Mouse (Mus musculus): ENCODE measurements around the gene Myl6. TPM values are rescaled to one million over a fixed set of nuclear protein-coding genes. Genes with fewer than 3 reads are reported as not detected.
"Not testable (repeated sequence)": the region's sequence is repeated elsewhere in the genome, so short reads cannot be mapped to it uniquely, and the experiment has no call there.

Myl6 gene
- total RNA-seq, 2 experiments from 2014 or later, result 616 to 641 TPM

GRCm38 (mm10) chr10:128511761-128512160, 17.8 kb upstream of the Myl6 start:
- no peak for DNase-seq (ENCODE audit: low spot score in 2 of 2)
- intact Hi-C loops (cut with DNase I), result no loop called here

- intact Hi-C loops (cut with DNase I), result no loop called here
Measured at GRCm38 (mm10) chr10:128511189-128511588, 17.2 kb upstream of the Myl6 start.

GRCm38 (mm10) chr10:128510301-128510700, 16.4 kb upstream of the Myl6 start:
- DNase-seq (ENCODE audit: low spot score in 2 of 2), result no peak
- intact Hi-C loops (cut with DNase I), result no loop called here

More at GRCm38 (mm10) chr10:128511189-128511588, 17.2 kb upstream of the Myl6 start:
- no peak for DNase-seq (ENCODE audit: low spot score in 2 of 2)

GRCm38 (mm10) chr10:128509831-128510230, 15.9 kb upstream of the Myl6 start:
- intact Hi-C loops (cut with DNase I), result no loop called here
- DNase-seq (ENCODE audit: low spot score in 2 of 2), result no peak

GRCm38 (mm10) chr10:128509203-128509602, 15.3 kb upstream of the Myl6 start:
- intact Hi-C loops (cut with DNase I), result no loop called here
- no peak for DNase-seq (ENCODE audit: low spot score in 2 of 2)

GRCm38 (mm10) chr10:128508260-128508659, 14.3 kb upstream of the Myl6 start:
- intact Hi-C loops (cut with DNase I), result no loop called here
- no peak for DNase-seq (ENCODE audit: low spot score in 2 of 2)

GRCm38 (mm10) chr10:128505974-128506373, 12.0 kb upstream of the Myl6 start:
- intact Hi-C loops (cut with DNase I), result no loop called here
- no peak for DNase-seq (ENCODE audit: low spot score in 2 of 2)

GRCm38 (mm10) chr10:128505371-128505667, 11.4 kb upstream of the Myl6 start:
- intact Hi-C loops (cut with DNase I); DNase-seq (ENCODE audit: low spot score in 2 of 2): not testable (repeated sequence)

- DNase-seq (ENCODE audit: low spot score in 2 of 2), result no peak
- intact Hi-C loops (cut with DNase I), result no loop called here
Measured at GRCm38 (mm10) chr10:128504641-128505370, 10.9 kb upstream of the Myl6 start.

GRCm38 (mm10) chr10:128504012-128504411, 10.1 kb upstream of the Myl6 start:
- intact Hi-C loops (cut with DNase I), result no loop called here
- DNase-seq (ENCODE audit: low spot score in 2 of 2), result no peak

GRCm38 (mm10) chr10:128503532-128503931, 9.6 kb upstream of the Myl6 start:
- no peak for DNase-seq (ENCODE audit: low spot score in 2 of 2)
- intact Hi-C loops (cut with DNase I), result no loop called here

GRCm38 (mm10) chr10:128502341-128502740, 8.4 kb upstream of the Myl6 start:
- DNase-seq (ENCODE audit: low spot score in 2 of 2), result no peak
- intact Hi-C loops (cut with DNase I), result no loop called here

- peak; percentile 60 to 70 for DNase-seq (ENCODE audit: low spot score in 2 of 2)
- intact Hi-C loops (cut with DNase I), result loop anchor here (2.0 kb wide), 1 partner anchor 26 kb away; the partner anchor contains the start of gene Esyt1
Measured at GRCm38 (mm10) chr10:128499116-128499671, 5.2 kb upstream of the Myl6 start.

GRCm38 (mm10) chr10:128498590-128498989, 4.6 kb upstream of the Myl6 start, which contains the start of gene Myl6b:
Gene Myl6b (minus strand): TSS chr10:128498685.
- intact Hi-C loops (cut with DNase I), result loop anchor here (2.0 kb wide), 1 partner anchor 26 kb away; the partner anchor contains the start of gene Esyt1
- peak; percentile 92 to 98 for DNase-seq (ENCODE audit: low spot score in 2 of 2)

GRCm38 (mm10) chr10:128497134-128497737, 3.3 kb upstream of the Myl6 start:
- intact Hi-C loops (cut with DNase I), result no loop called here
- DNase-seq (ENCODE audit: low spot score in 2 of 2), result no peak

GRCm38 (mm10) chr10:128496509-128497077, 2.6 kb upstream of the Myl6 start:
- intact Hi-C loops (cut with DNase I), result no loop called here
- DNase-seq (ENCODE audit: low spot score in 2 of 2), result no peak

GRCm38 (mm10) chr10:128495903-128496302, 2.0 kb upstream of the Myl6 start:
- intact Hi-C loops (cut with DNase I), result loop anchor here (2.0 kb wide), 1 partner anchor 51 kb away; the partner anchor contains the start of gene Zc3h10
- DNase-seq (ENCODE audit: low spot score in 2 of 2), result no peak

GRCm38 (mm10) chr10:128495270-128495669, 1.3 kb upstream of the Myl6 start:
- no peak for DNase-seq (ENCODE audit: low spot score in 2 of 2)
- intact Hi-C loops (cut with DNase I), result loop anchor here (2.0 kb wide), 1 partner anchor 52 kb away; the partner anchor contains the start of gene Zc3h10

- peak in 1 of 2 experiments; percentile 13 for DNase-seq (ENCODE audit: low spot score in 2 of 2)
Measured at GRCm38 (mm10) chr10:128494667-128495245, 811 bp upstream of the Myl6 start.

GRCm38 (mm10) chr10:128493319-128493694, 638 bp downstream of the Myl6 start:
- DNase-seq (ENCODE audit: low spot score in 2 of 2), result no peak
- intact Hi-C loops (cut with DNase I), result no loop called here

More at GRCm38 (mm10) chr10:128494667-128495245, 811 bp upstream of the Myl6 start:
- intact Hi-C loops (cut with DNase I), result loop anchor here (2.0 kb wide), 1 partner anchor 52 kb away; the partner anchor contains the start of gene Zc3h10

All from left cerebral cortex, postnatal 25 days (tissue).